Mouse (Mus musculus): ENCODE data around the gene Sdc1.

DNA sequence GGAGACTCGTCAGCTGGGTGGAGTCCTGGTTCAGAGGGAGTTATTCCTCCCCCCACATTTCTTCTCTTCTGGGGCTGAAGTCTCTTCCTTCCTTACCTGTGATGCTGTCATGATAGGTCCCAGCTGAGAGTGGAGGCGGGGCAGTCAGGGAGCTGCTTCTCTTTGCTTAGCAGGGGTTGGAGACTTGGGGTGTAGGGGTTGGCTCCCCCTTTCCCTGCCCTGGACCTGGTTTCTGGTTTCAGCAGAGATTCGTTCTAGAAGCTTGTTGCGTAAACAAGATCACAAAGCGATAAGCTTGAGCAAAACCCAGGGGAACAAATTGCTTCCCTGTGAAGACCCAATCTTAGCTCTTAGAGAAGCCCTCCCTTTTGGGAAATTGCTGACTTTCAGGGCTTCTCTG, 15.4 kb downstream of the Sdc1 start:
- TF ChIP-seq CTCF (conservative IDR thresholded peaks at IDR 0.05 in 1 of 2, IDR thresholded peaks at IDR 0.05 in 1 of 2; ENCODE audit: low read depth in 2 of 2, low read length in 2 of 2) (no peak), EP300 (IDR thresholded peaks at IDR 0.05; ENCODE audit: low read length) (no peak), TBP (conservative IDR thresholded peaks at IDR 0.05; ENCODE audit: low read depth, low read length) (no peak), CHD1 (IDR thresholded peaks at IDR 0.05; ENCODE audit: low read depth, low read length) (no peak), SIN3A (IDR thresholded peaks at IDR 0.05; ENCODE audit: low read length) (no peak), USF1 (IDR thresholded peaks at IDR 0.05; ENCODE audit: low read depth, low read length) (no peak), POLR2A (IDR thresholded peaks at IDR 0.05; ENCODE audit: low read depth, low read length) (no peak), E2F4 (IDR thresholded peaks at IDR 0.05; ENCODE audit: insufficient replicate concordance, low read depth, low read length) (no peak), ZKSCAN1 (IDR thresholded peaks at IDR 0.05; ENCODE audit: borderline replicate concordance, low read depth, low read length) (no peak), TCF12 (IDR thresholded peaks at IDR 0.05; ENCODE audit: low read depth, low read length) (no peak)

All from CH12.LX (cell line).